Mouse (Mus musculus): ENCODE results near the gene Ndufb2. TPM values are rescaled to one million over a fixed set of nuclear protein-coding genes. Genes with fewer than 3 reads are reported as not detected.
A peak's percentile ranks its signal among the peaks of the same experiment; 100 is the strongest.

Ndufb2 gene
- 228 and 264 TPM in 2 replicates for polyA plus RNA-seq (2014; fragmentation: Nextera tagmentation; extraction: Ambion mirVana)

DNA sequence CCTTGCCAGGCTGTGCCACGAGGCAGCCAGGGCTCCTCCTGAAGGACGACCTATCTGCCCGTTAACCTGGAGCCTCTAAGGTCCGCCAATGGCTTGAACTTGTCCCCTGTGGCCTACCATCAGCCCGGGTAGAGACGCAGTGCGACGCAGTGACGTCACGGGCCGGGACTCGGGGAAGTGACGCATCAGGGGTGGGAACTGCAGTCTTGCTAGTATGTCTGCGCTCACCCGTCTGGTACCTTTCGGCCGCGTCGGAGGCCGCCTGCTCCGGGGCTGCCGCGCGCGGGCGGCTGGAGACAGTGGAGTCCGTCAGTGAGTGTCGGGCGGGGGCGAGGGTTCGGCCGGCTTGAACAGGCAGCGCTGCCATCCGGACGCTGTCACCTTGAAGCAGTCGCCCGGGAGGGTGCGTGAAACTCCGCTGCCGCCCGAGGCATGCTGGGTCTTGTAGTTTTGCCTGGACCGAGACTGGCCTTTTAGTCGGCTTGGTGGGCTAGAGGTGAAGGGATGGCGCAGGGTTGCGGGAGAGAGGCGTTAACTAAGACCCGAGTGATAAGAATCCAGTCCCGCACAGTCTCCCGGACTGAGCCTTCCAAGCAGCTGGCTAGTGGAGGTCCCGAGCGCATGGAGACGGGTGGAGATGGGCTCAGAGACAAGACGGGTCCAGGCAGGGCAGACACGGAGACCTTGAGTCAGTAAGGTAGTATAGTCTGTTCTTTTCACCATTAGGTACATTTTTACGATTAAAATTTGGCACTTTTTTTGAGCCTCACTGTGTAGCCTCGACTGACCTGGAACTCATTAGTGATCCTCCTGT lies at the start of gene Ndufb2:
Ndufb2 (plus strand) TSS at position 174 of the 814 bp plus-strand sequence.
- H3K4me3 ChIP-seq (ENCODE audit: low read depth, low read length) = peak within 1 kb of the TSS; percentile 74
- ATAC-seq (replicated peaks; ENCODE audit: insufficient number of reproducible peaks, low FRiP score, low TSS enrichment, low read depth) (peak; percentile 97), DNase-seq (ENCODE audit: low spot score) (peak; percentile 96)
- H3K27ac ChIP-seq (replicated peaks; ENCODE audit: low read depth, low read length) = peak within 1 kb of the TSS; percentile 43; the same call in 1 of the 2 replicates
- H3K9me3 ChIP-seq (replicated peaks; ENCODE audit: control insufficient read depth, low read length) = no peaks in the 10 kb centered on the region
- H3K4me2 ChIP-seq (ENCODE audit: low read depth, low read length) = peak within 1 kb of the TSS; percentile 83
- no peaks in the 10 kb centered on the region for H3K4me1 ChIP-seq (ENCODE audit: control insufficient read depth, insufficient read depth, low read length)
- no peaks in the 10 kb centered on the region; the same call in 1 of the 2 replicates for H3K36me3 ChIP-seq (replicated peaks; ENCODE audit: control insufficient read depth, insufficient read depth, low read depth, low read length)
- under 1% methylated on average over 56 of the region's 56 CpGs for whole genome bisulfite sequencing
- peak within 1 kb of the TSS; percentile 80 for H3K9ac ChIP-seq (replicated peaks; ENCODE audit: low read length)
- H3K27me3 ChIP-seq (ENCODE audit: control insufficient read depth, insufficient read depth, low read length) = no peaks in the 10 kb centered on the region

DNA sequence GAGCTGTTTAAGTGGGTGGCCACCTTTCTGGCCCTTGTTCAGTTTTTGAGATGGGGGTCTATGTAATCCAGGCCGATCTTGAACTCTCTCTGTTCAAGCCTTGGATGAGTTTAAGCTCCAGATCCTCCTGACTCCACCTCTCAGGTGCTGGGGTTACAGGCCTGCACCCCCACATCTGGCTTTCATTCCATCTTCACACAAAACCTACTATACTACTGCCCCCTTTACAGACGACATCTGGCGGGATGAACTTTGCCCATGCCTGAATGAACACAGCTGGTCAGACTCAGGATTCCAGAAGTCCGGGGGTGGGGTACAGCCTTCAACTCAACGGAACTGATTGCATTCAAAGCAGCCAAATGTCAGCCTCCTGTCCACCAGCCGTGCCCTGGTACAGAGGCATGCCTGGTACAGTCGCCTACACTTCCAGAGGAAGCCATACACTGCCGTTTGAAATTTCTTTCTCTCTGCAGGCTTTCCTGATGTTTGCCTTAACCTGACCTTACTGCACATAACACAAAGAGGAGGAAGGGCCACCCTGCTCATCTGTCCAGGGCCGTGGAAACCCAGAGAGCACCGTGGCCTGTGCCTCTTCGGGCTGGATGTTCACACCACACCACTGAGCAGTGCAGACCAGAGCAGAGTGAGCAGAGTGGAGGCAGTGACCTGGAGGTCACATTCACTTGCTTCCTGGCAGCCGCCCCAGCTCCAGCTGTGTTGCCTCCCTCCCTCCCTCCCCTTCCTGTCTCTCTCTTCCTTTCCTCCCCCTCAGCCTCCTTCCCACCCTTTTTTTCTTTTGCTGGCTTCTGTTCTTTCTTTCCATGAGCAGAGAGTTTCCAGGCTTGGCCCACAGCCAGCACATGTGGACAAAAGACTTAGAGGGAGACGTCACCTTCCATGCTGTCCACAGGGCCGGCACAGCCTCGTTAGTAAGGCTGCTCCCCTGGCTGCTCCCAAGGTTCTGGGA lies 49.5 kb upstream of the Ndufb2 start:
- peak overlapping the region; percentile 68 for H3K27ac ChIP-seq (replicated peaks; ENCODE audit: low read depth, low read length)
- H3K9me3 ChIP-seq (replicated peaks; ENCODE audit: control insufficient read depth, low read length) = no peaks in the 10 kb centered on the region
- no peaks in the 10 kb centered on the region for H3K36me3 ChIP-seq (replicated peaks; ENCODE audit: control insufficient read depth, insufficient read depth, low read depth, low read length)
- DNase-seq (ENCODE audit: low spot score) (peak; percentile 80), ATAC-seq (replicated peaks; ENCODE audit: insufficient number of reproducible peaks, low FRiP score, low TSS enrichment, low read depth) (peak; percentile 88)
- H3K27me3 ChIP-seq (ENCODE audit: control insufficient read depth, insufficient read depth, low read length) = no peaks in the 10 kb centered on the region
- no peak overlapping the region for H3K4me2 ChIP-seq (ENCODE audit: low read depth, low read length)
- H3K4me3 ChIP-seq (ENCODE audit: low read depth, low read length) = no peak overlapping the region
- peak overlapping the region; percentile 10; the same call in 1 of the 2 replicates for H3K9ac ChIP-seq (replicated peaks; ENCODE audit: low read length)
- H3K4me1 ChIP-seq (ENCODE audit: control insufficient read depth, insufficient read depth, low read length) = peaks cover 14% of the 10 kb centered on the region
- 9% methylated on average over 15 of the region's 15 CpGs for WGBS

DNA sequence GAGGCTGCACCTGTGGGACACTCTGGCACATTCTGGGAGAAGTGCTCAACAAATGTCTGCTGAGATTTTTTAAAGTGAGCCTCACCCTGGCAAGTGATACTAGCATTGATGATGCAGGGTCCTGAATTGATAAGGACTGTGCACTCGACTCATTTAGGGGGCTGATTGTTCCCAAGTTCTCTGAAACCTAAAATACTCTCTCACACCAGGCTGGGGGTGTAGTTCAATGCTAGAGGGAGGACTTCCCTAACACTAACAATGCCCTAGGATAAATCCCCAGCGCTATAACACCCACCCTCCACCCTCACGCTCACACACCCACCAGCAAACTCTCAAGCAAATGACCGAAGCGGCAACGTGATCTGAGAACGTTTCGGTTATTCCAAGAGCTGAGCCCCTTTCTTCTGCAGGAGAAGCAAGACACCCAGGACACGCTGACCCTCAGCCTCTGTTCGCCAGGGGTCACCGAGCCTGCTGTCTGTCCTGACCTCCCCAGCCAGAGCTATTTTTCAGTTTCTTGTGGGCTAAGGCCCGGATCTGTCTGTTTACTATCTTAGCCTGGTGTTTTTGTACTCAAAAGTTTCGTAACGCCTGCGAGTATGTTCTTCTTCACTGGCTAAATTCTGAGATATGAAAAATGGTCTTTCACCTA lies 48.5 kb upstream of the Ndufb2 start:
- H3K9ac ChIP-seq (replicated peaks; ENCODE audit: low read length) = peak overlapping the region; percentile 10
- no peak overlapping the region for H3K4me3 ChIP-seq (ENCODE audit: low read depth, low read length)
- no peaks in the 10 kb centered on the region for H3K9me3 ChIP-seq (replicated peaks; ENCODE audit: control insufficient read depth, low read length)
- no peak for DNase-seq (ENCODE audit: low spot score)
- no peak overlapping the region for H3K4me2 ChIP-seq (ENCODE audit: low read depth, low read length)
- no peak for ATAC-seq (replicated peaks; ENCODE audit: insufficient number of reproducible peaks, low FRiP score, low TSS enrichment, low read depth)
- H3K27ac ChIP-seq (replicated peaks; ENCODE audit: low read depth, low read length) = peak overlapping the region; percentile 68
- H3K36me3 ChIP-seq (replicated peaks; ENCODE audit: control insufficient read depth, insufficient read depth, low read depth, low read length) = no peaks in the 10 kb centered on the region
- H3K4me1 ChIP-seq (ENCODE audit: control insufficient read depth, insufficient read depth, low read length) = peaks cover 14% of the 10 kb centered on the region
- 26% methylated on average over 15 of the region's 15 CpGs for WGBS
- no peaks in the 10 kb centered on the region for H3K27me3 ChIP-seq (ENCODE audit: control insufficient read depth, insufficient read depth, low read length)

DNA sequence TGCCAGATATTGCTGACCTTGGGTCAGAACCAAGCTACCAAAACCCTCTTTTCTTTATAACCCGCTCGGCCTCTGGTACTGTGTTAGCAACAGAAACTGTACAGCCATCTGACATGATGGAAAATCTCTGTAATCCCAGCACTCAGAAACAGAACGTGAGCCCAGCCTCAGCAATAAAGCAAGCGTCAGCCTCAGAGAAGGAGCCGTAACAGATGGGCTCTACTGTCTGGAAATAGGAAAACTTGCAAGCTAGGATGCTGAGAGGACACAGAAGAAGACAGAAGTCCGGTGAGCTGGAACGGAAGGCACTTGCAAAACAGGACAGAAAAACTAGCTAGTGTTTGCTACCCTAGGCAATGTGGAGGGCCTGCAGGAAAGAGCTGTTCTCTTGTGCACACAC lies 46.9 kb upstream of the Ndufb2 start:
- 91% methylated on average over 7 of the region's 7 CpGs for WGBS
- no peak for ATAC-seq (replicated peaks; ENCODE audit: insufficient number of reproducible peaks, low FRiP score, low TSS enrichment, low read depth)
- Histone ChIP-seq H3K9me3 (replicated peaks; ENCODE audit: control insufficient read depth, low read length) (no peaks in the 10 kb centered on the region), H3K9ac (replicated peaks; ENCODE audit: low read length) (no peak overlapping the region), H3K4me1 (ENCODE audit: control insufficient read depth, insufficient read depth, low read length) (peaks cover 8% of the 10 kb centered on the region), H3K27ac (replicated peaks; ENCODE audit: low read depth, low read length) (no peak overlapping the region), H3K4me3 (ENCODE audit: low read depth, low read length) (no peak overlapping the region), H3K36me3 (replicated peaks; ENCODE audit: control insufficient read depth, insufficient read depth, low read depth, low read length) (no peaks in the 10 kb centered on the region; the same call in 1 of the 2 replicates), H3K4me2 (ENCODE audit: low read depth, low read length) (no peak overlapping the region), H3K27me3 (ENCODE audit: control insufficient read depth, insufficient read depth, low read length) (no peaks in the 10 kb centered on the region)
- DNase-seq (ENCODE audit: low spot score) = no peak

DNA sequence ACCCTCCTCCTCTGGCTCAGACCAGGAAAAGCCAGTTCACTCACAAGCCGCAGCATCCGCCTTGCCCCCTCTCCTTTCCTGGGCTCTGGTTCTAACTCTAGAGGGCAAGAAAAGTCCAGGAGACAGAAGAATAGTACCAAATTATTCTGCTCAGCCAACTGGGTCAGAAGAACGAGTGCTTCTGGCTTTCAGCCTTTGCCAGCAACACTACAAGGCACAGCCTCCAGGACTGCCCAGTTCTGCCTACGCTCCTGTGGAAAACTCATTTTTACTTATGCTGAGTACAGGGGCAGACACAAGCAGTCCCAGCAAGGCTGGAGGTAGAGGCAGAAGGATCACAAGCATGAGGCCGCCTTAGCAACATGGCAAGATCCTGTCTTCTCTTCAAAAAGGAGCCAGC lies 44.3 kb upstream of the Ndufb2 start:
- ATAC-seq (replicated peaks; ENCODE audit: insufficient number of reproducible peaks, low FRiP score, low TSS enrichment, low read depth) = no peak
- Histone ChIP-seq H3K4me2 (ENCODE audit: low read depth, low read length) (no peak overlapping the region), H3K36me3 (replicated peaks; ENCODE audit: control insufficient read depth, insufficient read depth, low read depth, low read length) (no peaks in the 10 kb centered on the region; the same call in 1 of the 2 replicates), H3K9ac (replicated peaks; ENCODE audit: low read length) (no peak overlapping the region), H3K4me1 (ENCODE audit: control insufficient read depth, insufficient read depth, low read length) (peaks cover 3% of the 10 kb centered on the region), H3K4me3 (ENCODE audit: low read depth, low read length) (no peak overlapping the region), H3K9me3 (replicated peaks; ENCODE audit: control insufficient read depth, low read length) (no peaks in the 10 kb centered on the region), H3K27me3 (ENCODE audit: control insufficient read depth, insufficient read depth, low read length) (no peaks in the 10 kb centered on the region), H3K27ac (replicated peaks; ENCODE audit: low read depth, low read length) (no peak overlapping the region)
- no peak for DNase-seq (ENCODE audit: low spot score)
- 86% methylated on average over 5 of the region's 5 CpGs for WGBS

DNA sequence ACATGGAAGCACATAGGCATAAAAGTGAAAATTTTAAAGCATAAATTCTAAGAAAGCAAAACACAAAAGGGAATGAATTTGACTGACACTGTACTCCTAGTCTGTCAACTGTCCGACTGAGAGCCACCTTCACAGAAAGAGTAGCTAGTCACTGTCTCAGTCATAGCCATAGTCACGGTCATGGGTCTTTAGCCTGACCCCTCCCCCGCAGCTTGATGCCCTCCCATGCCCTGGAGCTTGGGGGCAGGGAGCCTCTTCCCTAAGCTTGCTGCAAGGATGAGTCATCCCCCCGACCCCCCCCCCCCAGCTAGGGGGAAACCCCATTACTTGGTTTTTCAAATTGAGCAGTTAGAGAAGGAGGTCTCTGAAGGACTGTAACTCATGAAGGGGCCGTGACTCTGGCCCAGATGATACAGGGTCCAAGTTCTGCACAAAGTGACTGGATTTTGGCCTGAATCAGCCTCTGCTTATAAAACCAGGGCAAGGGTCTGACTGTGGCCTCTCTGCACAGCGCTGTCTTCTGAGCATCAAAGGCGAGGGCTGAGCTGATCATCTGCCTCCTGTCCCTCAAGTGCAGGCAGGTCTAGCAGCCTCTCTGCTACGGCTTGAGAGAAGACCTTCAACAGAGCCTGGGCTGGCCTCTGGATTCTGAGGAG lies 40.3 kb upstream of the Ndufb2 start:
- no peak overlapping the region for H3K4me3 ChIP-seq (ENCODE audit: low read depth, low read length)
- no peak overlapping the region for H3K4me2 ChIP-seq (ENCODE audit: low read depth, low read length)
- H3K27ac ChIP-seq (replicated peaks; ENCODE audit: low read depth, low read length) = no peak overlapping the region
- WGBS = 67% methylated on average over 8 of the region's 8 CpGs
- ATAC-seq (replicated peaks; ENCODE audit: insufficient number of reproducible peaks, low FRiP score, low TSS enrichment, low read depth) (no peak), DNase-seq (ENCODE audit: low spot score) (no peak)
- H3K4me1 ChIP-seq (ENCODE audit: control insufficient read depth, insufficient read depth, low read length) = no peaks in the 10 kb centered on the region; the same call in 1 of the 2 replicates
- no peak overlapping the region for H3K9ac ChIP-seq (replicated peaks; ENCODE audit: low read length)
- H3K9me3 ChIP-seq (replicated peaks; ENCODE audit: control insufficient read depth, low read length) = no peaks in the 10 kb centered on the region
- H3K27me3 ChIP-seq (ENCODE audit: control insufficient read depth, insufficient read depth, low read length) = no peaks in the 10 kb centered on the region
- H3K36me3 ChIP-seq (replicated peaks; ENCODE audit: control insufficient read depth, insufficient read depth, low read depth, low read length) = no peaks in the 10 kb centered on the region; the same call in 1 of the 2 replicates

DNA sequence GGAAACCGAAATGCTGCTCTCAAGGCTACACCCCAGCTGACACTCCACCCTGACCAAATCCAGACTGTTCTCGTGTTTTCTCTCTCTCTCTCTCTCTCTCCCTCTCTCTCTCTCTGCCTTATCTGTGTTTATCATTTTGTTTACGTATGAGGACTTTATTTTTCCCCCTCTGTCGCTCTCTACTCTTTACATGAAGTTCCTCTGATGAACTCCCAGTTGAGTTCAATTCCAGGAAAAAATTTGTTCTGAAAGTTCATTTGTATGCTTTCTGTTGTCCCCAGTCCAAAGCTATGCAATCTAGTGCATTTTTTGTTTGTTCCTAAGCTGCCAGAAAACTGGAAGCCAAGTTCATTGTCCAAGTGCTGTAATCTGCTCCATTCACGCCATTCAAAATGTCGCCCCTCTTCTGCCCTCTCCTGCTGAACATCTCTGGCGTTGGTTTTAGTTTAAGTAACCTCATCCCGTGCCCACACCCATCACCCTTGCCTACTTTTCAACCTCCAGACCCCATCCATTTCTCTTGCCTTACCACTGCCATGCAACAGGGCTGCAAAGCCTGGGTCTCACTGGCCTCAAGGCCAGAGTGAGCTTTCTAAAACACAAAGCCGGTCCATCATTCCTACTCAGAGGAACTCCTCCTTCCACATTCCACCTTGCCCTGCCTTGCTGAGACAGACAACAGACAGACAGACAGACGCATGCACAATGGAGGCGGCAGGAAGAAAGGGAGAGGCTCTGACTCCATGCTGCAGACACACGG lies 37.3 kb upstream of the Ndufb2 start:
- Histone ChIP-seq H3K4me3 (ENCODE audit: low read depth, low read length) (0 out of 2 replicates have a peak overlapping the region, but pooled peaks have one; percentile 3), H3K27me3 (ENCODE audit: control insufficient read depth, insufficient read depth, low read length) (no peaks in the 10 kb centered on the region), H3K9me3 (replicated peaks; ENCODE audit: control insufficient read depth, low read length) (no peaks in the 10 kb centered on the region), H3K4me1 (ENCODE audit: control insufficient read depth, insufficient read depth, low read length) (peaks cover 3% of the 10 kb centered on the region), H3K36me3 (replicated peaks; ENCODE audit: control insufficient read depth, insufficient read depth, low read depth, low read length) (no peaks in the 10 kb centered on the region), H3K27ac (replicated peaks; ENCODE audit: low read depth, low read length) (no peak overlapping the region), H3K9ac (replicated peaks; ENCODE audit: low read length) (no peak overlapping the region), H3K4me2 (ENCODE audit: low read depth, low read length) (no peak overlapping the region; the same call in 1 of the 2 replicates)
- 78% methylated on average over 12 of the region's 12 CpGs for WGBS
- DNase-seq (ENCODE audit: low spot score) (no peak), ATAC-seq (replicated peaks; ENCODE audit: insufficient number of reproducible peaks, low FRiP score, low TSS enrichment, low read depth) (no peak)

Measured in embryonic facial prominence, embryonic 11.5 days (tissue).